8 mouse cellular contexts compared by ENCODE assay signal in genomic region chr13:34344376-34345127, GRCm38 (mm10). TPM values are rescaled to one million over a fixed set of nuclear protein-coding genes. Genes with fewer than 3 reads are reported as not detected.
A peak's percentile ranks its signal among the peaks of the same experiment; 100 is the strongest.
DNase-seq lines count a peak whose midpoint lies in the region; ATAC-seq and TF ChIP-seq lines count a peak whose summit lies in the region.

No protein-coding gene starts in this region.

- no peak overlapping the region for H3K27ac ChIP-seq in embryonic fibroblast, embryonic 13.5 days (ENCODE audit: insufficient read depth, low read length)
- peak overlapping the region; percentile 87 for H3K27ac ChIP-seq in hindbrain, embryonic 13.5 days
- no peak overlapping the region for H3K27ac ChIP-seq in limb, embryonic 13.5 days
- H3K27ac ChIP-seq in midbrain, embryonic 15.5 days, result peak overlapping the region; percentile 90
- peak overlapping the region; percentile 84 for H3K27ac ChIP-seq in stomach, postnatal 0 days (replicated peaks)

- DNase-seq in cerebellum, adult 9-11 months, result no peak
- DNase-seq in ZHBTc4 (ENCODE audit: low read depth, low spot score), result peak; percentile 64
- DNase-seq in stomach, postnatal 0 days (ENCODE audit: low spot score), result peak; percentile 55

- peak overlapping the region; percentile 91 for H3K4me2 ChIP-seq in hindbrain, embryonic 13.5 days
- peak overlapping the region; percentile 98 for H3K4me2 ChIP-seq in limb, embryonic 13.5 days (replicated peaks)
- peak overlapping the region; percentile 65 for H3K4me2 ChIP-seq in midbrain, embryonic 15.5 days
- H3K4me2 ChIP-seq in stomach, postnatal 0 days (replicated peaks; ENCODE audit: low read depth), result peak overlapping the region; percentile 95

- no peaks in the 10 kb centered on the region for H3K9me3 ChIP-seq in hindbrain, embryonic 13.5 days
- H3K9me3 ChIP-seq in limb, embryonic 13.5 days, result no peaks in the 10 kb centered on the region
- H3K9me3 ChIP-seq in midbrain, embryonic 15.5 days, result no peaks in the 10 kb centered on the region
- H3K9me3 ChIP-seq in stomach, postnatal 0 days (ENCODE audit: control insufficient read depth, low read length), result no peaks in the 10 kb centered on the region

- TF ChIP-seq CTCF in embryonic fibroblast, embryonic 13.5 days (IDR thresholded peaks at IDR 0.05; ENCODE audit: borderline replicate concordance, insufficient read depth, low read length), result no peak
- no peak for TF ChIP-seq CTCF in stomach, postnatal 0 days (IDR thresholded peaks at IDR 0.05; ENCODE audit: low read depth)

- no peak for TF ChIP-seq POLR2A in embryonic fibroblast, embryonic 13.5 days (IDR thresholded peaks at IDR 0.05; ENCODE audit: low read depth, low read length)

- peak; percentile 17 for ATAC-seq in cerebellum, adult (ENCODE audit: insufficient number of reproducible peaks, low FRiP score, low TSS enrichment)
- peak; percentile 65 for ATAC-seq in hindbrain, embryonic 13.5 days (ENCODE audit: low FRiP score)
- peak; percentile 59 for ATAC-seq in limb, embryonic 13.5 days (ENCODE audit: low FRiP score, low read depth)
- peak; percentile 70 for ATAC-seq in midbrain, embryonic 15.5 days (replicated peaks)
- peak; percentile 59 for ATAC-seq in stomach, postnatal 0 days (ENCODE audit: low FRiP score, low TSS enrichment)

- 0% methylated on average over 67 of the region's 101 CpGs for WGBS in hindbrain, embryonic 13.5 days
- WGBS in limb, embryonic 13.5 days, result under 1% methylated on average over 66 of the region's 101 CpGs
- 0% methylated on average over 92 of the region's 101 CpGs for WGBS in midbrain, embryonic 15.5 days
- WGBS in stomach, postnatal 0 days, result 0% methylated on average over 29 of the region's 101 CpGs

- H3K9ac ChIP-seq in hindbrain, embryonic 13.5 days, result peak overlapping the region; percentile 95
- H3K9ac ChIP-seq in limb, embryonic 13.5 days, result peak overlapping the region; percentile 85
- peak overlapping the region; percentile 83 for H3K9ac ChIP-seq in midbrain, embryonic 15.5 days
- H3K9ac ChIP-seq in stomach, postnatal 0 days (ENCODE audit: low read length), result peak overlapping the region; percentile 74

- no peaks in the 10 kb centered on the region; the same call in 1 of the 2 replicates for H3K36me3 ChIP-seq in hindbrain, embryonic 13.5 days
- no peaks in the 10 kb centered on the region for H3K36me3 ChIP-seq in limb, embryonic 13.5 days
- no peaks in the 10 kb centered on the region for H3K36me3 ChIP-seq in midbrain, embryonic 15.5 days (replicated peaks)
- H3K36me3 ChIP-seq in stomach, postnatal 0 days (ENCODE audit: control insufficient read depth, insufficient read depth, low read length), result no peaks in the 10 kb centered on the region

- no peaks in the 10 kb centered on the region for H3K27me3 ChIP-seq in hindbrain, embryonic 13.5 days
- peaks cover 53% of the 10 kb centered on the region for H3K27me3 ChIP-seq in limb, embryonic 13.5 days
- no peaks in the 10 kb centered on the region for H3K27me3 ChIP-seq in midbrain, embryonic 15.5 days (replicated peaks)
- no peaks in the 10 kb centered on the region for H3K27me3 ChIP-seq in stomach, postnatal 0 days (ENCODE audit: control insufficient read depth, insufficient read depth, low read length)

- no peak for TF ChIP-seq EP300 in stomach, postnatal 0 days (optimal IDR thresholded peaks at IDR 0.05)

- H3K4me3 ChIP-seq in embryonic fibroblast, embryonic 13.5 days (ENCODE audit: insufficient read depth, low read length), result peak overlapping the region; percentile 35
- peak overlapping the region; percentile 90 for H3K4me3 ChIP-seq in hindbrain, embryonic 13.5 days
- H3K4me3 ChIP-seq in limb, embryonic 13.5 days, result peak overlapping the region; percentile 81
- peak overlapping the region; percentile 62 for H3K4me3 ChIP-seq in midbrain, embryonic 15.5 days
- peak overlapping the region; percentile 70 for H3K4me3 ChIP-seq in stomach, postnatal 0 days (ENCODE audit: low read depth, low read length)

- no peaks in the 10 kb centered on the region for H3K4me1 ChIP-seq in embryonic fibroblast, embryonic 13.5 days (ENCODE audit: control insufficient read depth, insufficient read depth, low read length)
- peaks cover 45% of the 10 kb centered on the region for H3K4me1 ChIP-seq in hindbrain, embryonic 13.5 days (replicated peaks)
- H3K4me1 ChIP-seq in limb, embryonic 13.5 days, result peaks cover 23% of the 10 kb centered on the region
- H3K4me1 ChIP-seq in midbrain, embryonic 15.5 days, result peaks cover 45% of the 10 kb centered on the region
- no peaks in the 10 kb centered on the region; the same call in 1 of the 2 replicates for H3K4me1 ChIP-seq in stomach, postnatal 0 days (replicated peaks; ENCODE audit: control insufficient read depth, insufficient read depth)

RNA-seq across cellular contexts. Expression of gene Slc22a23, which starts 0.4 kb away (rescaled TPM):
- polyA plus RNA-seq in embryonic fibroblast, embryonic 13.5 days (2011; ENCODE audit: insufficient read length, low read depth, missing spikeins), result 2.1 and 5.7 TPM in 2 replicates
- polyA plus RNA-seq in hindbrain, embryonic 13.5 days (2015; fragmentation: Nextera tagmentation; extraction: Ambion mirVana), result 12.7 and 12.8 TPM in 2 replicates
- 4.2 and 4.5 TPM in 2 replicates for polyA plus RNA-seq in limb, embryonic 13.5 days (2015; fragmentation: Nextera tagmentation; extraction: Ambion mirVana)
- polyA plus RNA-seq in midbrain, embryonic 15.5 days (2015; fragmentation: Nextera tagmentation; extraction: Ambion mirVana), result 17.5 and 18.1 TPM in 2 replicates
- polyA plus RNA-seq in stomach, postnatal 0 days (2015; fragmentation: Nextera tagmentation; extraction: Ambion mirVana), result 6.9 and 7.5 TPM in 2 replicates

Comparison
In these comparisons a context has a peak if more than half of its experiments do, and no peak if none do; other contexts are left out.
1. ATAC-seq: peak in every context shown above with its lines; median percentile 70 in midbrain, embryonic 15.5 days; 65 in hindbrain, embryonic 13.5 days; 59 in limb, embryonic 13.5 days; 59 in stomach, postnatal 0 days; 17 in cerebellum, adult.
2. H3K27ac ChIP-seq: peak in hindbrain, embryonic 13.5 days (single experiment), midbrain, embryonic 15.5 days (single experiment) and stomach, postnatal 0 days (single experiment); none in embryonic fibroblast, embryonic 13.5 days (single experiment) and limb, embryonic 13.5 days (single experiment).
3. H3K4me3 ChIP-seq: peak in every context shown above with its lines; median percentile 90 in hindbrain, embryonic 13.5 days; 81 in limb, embryonic 13.5 days; 70 in stomach, postnatal 0 days; 62 in midbrain, embryonic 15.5 days; 35 in embryonic fibroblast, embryonic 13.5 days.
4. Peak in every context shown above with its lines, with median percentiles within 50 percentile points of each other: H3K4me2 ChIP-seq and H3K9ac ChIP-seq.